Mouse (Mus musculus) limb, embryonic 10.5 days (tissue): ENCODE measurements around the gene Olfr1415. TPM values are rescaled to one million over a fixed set of nuclear protein-coding genes. Genes with fewer than 3 reads are reported as not detected.

Experiments
- DNase-seq: peaks from one replicate; pipeline ENCODE4 v3.0.0-alpha.2; 2017; ENCODE audit warnings: low spot score
- H3K27ac ChIP-seq: fragments of 300-500 bp; sonication (generic); 2 replicates; pipeline ENCODE4 v1.5.1; 2016; ENCODE audit warnings: mild to moderate bottlenecking
- H3K27me3 ChIP-seq: fragments of 300-500 bp; sonication (generic); 2 replicates; pipeline ENCODE4 v1.6.1; 2016; ENCODE audit warnings: low read depth, mild to moderate bottlenecking; ENCODE audit not compliant: poor library complexity, severe bottlenecking
- H3K36me3 ChIP-seq: fragments of 300-500 bp; sonication (generic); 2 replicates; pipeline ENCODE4 v1.6.1; 2016; ENCODE audit warnings: mild to moderate bottlenecking, moderate library complexity
- H3K4me1 ChIP-seq: fragments of 300-500 bp; sonication (generic); 2 replicates; pipeline ENCODE4 v1.6.1; 2016
- H3K4me3 ChIP-seq: fragments of 300-500 bp; sonication (generic); 2 replicates; pipeline ENCODE4 v1.5.1; 2016; ENCODE audit warnings: mild to moderate bottlenecking, moderate library complexity
- H3K9me3 ChIP-seq: fragments of 300-500 bp; sonication (generic); replicated peaks from 2 replicates; pipeline ENCODE4 v1.6.1; 2016; ENCODE audit warnings: mild to moderate bottlenecking
- WGBS: fragments of 180-500 bp; shearing (Covaris S2); methylation state at CpG from one replicate; pipeline ENCODE4 v1.1.7; 2016; 5-methylcytosine and 5-hydroxymethylcytosine counted together
- microRNA-seq: library from miRNA; unstranded; fragments of <30 nt; microRNA quantifications from one replicate; pipeline ENCODE4, GENCODE M21; 2017
- polyA plus RNA-seq: library from polyadenylated mRNA; unstranded; fragments of >200 nt; fragmentation: Nextera tagmentation; extraction: Ambion mirVana; gene quantifications from 2 replicates; pipeline ENCODE4 v1.2.1, GENCODE M21; 2016

The Olfr1415 gene
- polyA plus RNA-seq, 1 experiment from 2014 or later, result not detected

DNA sequence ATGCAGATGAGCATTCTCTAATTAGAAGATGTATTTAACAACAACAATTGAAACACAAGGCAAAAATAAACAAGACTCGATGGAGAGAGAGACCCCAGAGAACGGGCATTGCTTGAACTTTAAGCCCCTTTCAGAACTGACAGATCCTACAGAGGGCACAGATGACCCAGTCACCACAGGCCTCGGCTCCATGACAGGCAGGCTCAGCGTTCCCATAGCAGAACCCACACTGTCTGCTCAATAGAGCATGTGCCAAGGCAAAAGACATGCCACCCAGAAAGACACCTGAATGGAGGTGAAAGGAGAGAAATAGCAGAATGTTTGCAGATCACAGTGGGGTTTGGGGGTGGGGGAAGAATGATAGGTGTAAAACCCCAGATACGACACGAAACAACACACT, 37.5 kb downstream of the Olfr1415 start:
- peaks cover 98% of the 10 kb centered on the region for H3K36me3 ChIP-seq
- no peaks in the 10 kb centered on the region for H3K9me3 ChIP-seq
- H3K27me3 ChIP-seq, result no peaks in the 10 kb centered on the region
- no peak overlapping the region for H3K27ac ChIP-seq
- H3K4me3 ChIP-seq, result no peak overlapping the region
- 92% methylated on average over 6 of the region's 6 CpGs for WGBS
- no peak for DNase-seq
- no peaks in the 10 kb centered on the region for H3K4me1 ChIP-seq

DNA sequence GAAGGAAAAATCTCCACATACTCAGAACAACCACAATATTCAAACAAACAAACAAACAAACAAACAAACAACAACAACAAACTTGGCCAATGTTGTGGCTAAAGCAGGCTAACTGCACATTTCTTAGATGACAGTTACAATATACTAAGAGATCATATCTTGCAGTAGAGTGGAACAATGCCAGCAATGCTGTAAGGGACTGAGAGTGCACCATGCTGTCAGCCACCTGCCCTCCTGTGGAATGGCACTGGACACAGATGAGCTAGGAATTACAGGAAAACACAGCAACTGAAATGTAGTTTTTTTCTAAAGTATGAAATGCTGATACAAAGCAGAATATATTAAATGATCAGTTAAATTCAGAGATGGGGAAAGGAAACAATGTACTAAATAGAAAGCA, 38.1 kb downstream of the Olfr1415 start:
- Histone ChIP-seq H3K9me3 (no peaks in the 10 kb centered on the region), H3K36me3 (peaks cover 98% of the 10 kb centered on the region), H3K4me3 (no peak overlapping the region), H3K27me3 (no peaks in the 10 kb centered on the region), H3K4me1 (no peaks in the 10 kb centered on the region), H3K27ac (no peak overlapping the region)
- DNase-seq, result no peak

DNA sequence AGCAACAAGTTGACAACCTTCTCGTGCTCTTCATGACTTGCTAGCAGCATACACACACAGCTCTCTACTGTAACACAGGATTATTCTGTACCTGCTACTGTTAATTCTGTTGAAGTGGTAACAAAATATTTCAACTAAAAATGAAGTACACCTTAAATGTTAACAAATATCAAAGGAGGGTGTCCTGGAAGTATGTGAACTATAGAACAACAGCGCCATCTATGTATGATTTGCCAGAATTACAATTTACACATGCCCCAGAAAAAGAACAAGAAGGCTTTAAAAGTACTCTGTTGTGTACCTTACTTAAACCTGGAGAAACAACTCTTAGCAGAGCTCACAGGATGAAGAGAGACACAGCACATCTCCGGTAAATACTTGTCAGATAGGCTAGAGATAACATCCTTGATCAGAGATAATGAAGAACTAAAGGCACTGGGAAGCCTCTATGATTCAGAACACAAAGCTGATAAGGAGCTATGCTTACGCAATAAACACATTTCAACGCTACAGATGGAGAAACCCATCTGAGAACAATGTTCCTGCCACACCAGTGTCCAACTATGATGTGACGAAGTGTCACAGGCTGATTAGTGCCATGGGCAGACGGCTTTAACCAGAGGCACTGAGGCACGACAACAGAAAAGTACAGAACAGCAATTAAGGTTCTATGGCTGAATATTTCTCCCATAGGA, 42.0 kb downstream of the Olfr1415 start:
- Histone ChIP-seq H3K9me3 (no peaks in the 10 kb centered on the region), H3K27me3 (no peaks in the 10 kb centered on the region), H3K4me1 (no peaks in the 10 kb centered on the region), H3K36me3 (peaks cover 96% of the 10 kb centered on the region), H3K4me3 (no peak overlapping the region), H3K27ac (no peak overlapping the region)
- no peak for DNase-seq
- WGBS, result 83% methylated on average over 8 of the region's 8 CpGs

DNA sequence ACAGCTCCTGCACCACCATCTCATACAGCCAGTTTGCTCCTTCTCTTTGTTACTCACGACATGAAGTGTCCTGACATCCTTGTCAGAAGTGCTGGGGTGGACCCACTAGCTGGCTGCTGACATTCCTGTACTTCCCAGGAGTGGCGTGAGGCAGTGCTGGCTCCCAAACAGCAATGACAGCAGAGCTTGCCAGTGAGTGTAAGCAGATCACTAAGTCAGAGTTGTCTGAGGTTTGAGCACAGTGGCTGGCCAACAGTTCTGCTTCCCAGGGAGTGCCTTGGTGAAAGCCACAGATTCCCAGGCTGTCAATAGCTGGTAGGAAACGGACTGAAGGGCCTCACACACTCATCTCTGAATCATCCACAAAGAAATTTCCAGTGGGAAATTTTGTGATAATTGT, 47.6 kb downstream of the Olfr1415 start:
- H3K36me3 ChIP-seq, result peaks cover 99% of the 10 kb centered on the region
- H3K27me3 ChIP-seq, result no peaks in the 10 kb centered on the region
- H3K27ac ChIP-seq, result no peak overlapping the region
- 89% methylated on average over 3 of the region's 3 CpGs for WGBS
- no peaks in the 10 kb centered on the region for H3K4me1 ChIP-seq
- DNase-seq, result no peak
- H3K9me3 ChIP-seq, result no peaks in the 10 kb centered on the region
- H3K4me3 ChIP-seq, result no peak overlapping the region

DNA sequence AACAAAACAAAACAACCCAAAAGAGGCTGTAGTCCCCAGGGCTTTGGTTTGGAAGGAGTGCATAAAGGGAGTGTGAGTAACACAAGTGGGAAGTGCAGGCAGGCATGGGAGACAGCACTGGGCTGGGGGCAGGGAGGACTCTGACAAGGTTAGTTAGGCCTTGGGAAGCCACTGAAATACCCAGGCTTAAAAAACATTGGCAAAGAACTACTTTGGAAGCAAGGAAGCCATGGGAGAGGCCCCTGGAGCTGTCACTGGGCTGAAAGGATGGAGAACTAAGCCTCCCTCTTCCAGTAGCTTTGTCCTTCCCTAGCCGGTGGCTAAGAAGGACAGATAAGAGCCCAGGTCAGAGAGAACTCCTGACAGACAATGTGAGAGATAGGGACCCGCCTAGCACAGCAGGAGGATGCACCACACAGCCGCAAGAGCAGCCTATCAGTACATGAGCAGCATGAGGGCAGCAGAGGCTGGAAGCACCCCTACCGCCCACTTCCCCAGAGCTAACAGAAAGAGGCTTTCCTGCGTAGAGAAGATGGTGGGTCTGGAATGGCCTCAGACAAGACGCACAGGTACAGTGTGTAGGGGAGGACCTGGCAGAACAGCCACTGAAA, 54.3 kb downstream of the Olfr1415 start:
- no peak overlapping the region for H3K4me3 ChIP-seq
- H3K27me3 ChIP-seq, result no peaks in the 10 kb centered on the region
- peaks cover 88% of the 10 kb centered on the region for H3K36me3 ChIP-seq
- H3K4me1 ChIP-seq, result peaks cover 26% of the 10 kb centered on the region
- no peaks in the 10 kb centered on the region for H3K9me3 ChIP-seq
- 80% methylated on average over 6 of the region's 6 CpGs for WGBS
- DNase-seq, result no peak
- no peak overlapping the region for H3K27ac ChIP-seq

DNA sequence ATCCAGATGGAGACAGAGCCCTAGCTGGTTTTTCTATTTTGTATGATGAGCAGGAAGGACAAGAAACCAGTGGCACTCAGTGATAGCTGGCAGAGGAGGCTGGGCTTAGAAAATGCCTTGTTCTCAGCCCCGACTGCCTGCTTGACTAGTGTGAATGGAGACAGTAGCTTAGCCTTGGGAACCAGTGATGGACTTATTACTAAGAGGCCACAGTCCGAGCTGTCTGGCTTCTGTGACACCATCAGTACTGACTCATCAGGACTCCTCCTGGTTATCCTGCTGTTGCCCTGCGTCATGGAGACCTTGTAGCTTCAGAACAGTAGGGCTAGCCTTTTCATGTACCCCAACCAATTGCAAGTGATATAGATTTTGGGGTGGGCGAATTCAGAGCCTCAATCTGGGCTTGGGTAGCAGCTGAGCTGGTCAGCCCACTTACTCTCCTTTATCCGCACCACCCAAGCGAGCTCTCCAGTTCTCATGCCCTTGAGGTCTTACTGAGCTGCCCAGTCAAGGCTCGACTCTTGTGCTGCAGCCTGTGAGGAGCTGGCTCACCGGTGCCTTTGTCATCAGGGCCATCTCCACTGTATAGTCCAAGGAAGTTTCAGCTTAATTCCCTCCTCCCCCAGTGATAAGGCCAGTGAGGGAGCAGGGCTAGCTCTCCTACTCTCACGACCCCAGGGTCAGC, 55.7 kb downstream of the Olfr1415 start:
- peaks cover 28% of the 10 kb centered on the region for H3K4me1 ChIP-seq
- H3K9me3 ChIP-seq, result no peaks in the 10 kb centered on the region
- no peaks in the 10 kb centered on the region for H3K27me3 ChIP-seq
- peaks cover 74% of the 10 kb centered on the region for H3K36me3 ChIP-seq
- H3K4me3 ChIP-seq, result no peak overlapping the region
- DNase-seq, result no peak
- WGBS, result 90% methylated on average over 9 of the region's 9 CpGs
- H3K27ac ChIP-seq, result no peak overlapping the region

Small RNAs within 50 kb of the gene (microRNA-seq; reads per million reads assigned to microRNA genes)
- 6.4 reads per million, percentile 12 among the genes with 10 or more reads in this experiment for gene Mir6900

Other genes starting within 250 kb of the Olfr1415 start
- 311 and 325 TPM in 2 replicates for gene Ndufa10, start 22.2 kb downstream of the Olfr1415 start, polyA plus RNA-seq
- gene Olfr1416, start 11.0 kb downstream of the Olfr1415 start, polyA plus RNA-seq, result not detected in 2 replicates
- not detected in 2 replicates for gene Olfr1414, start 22.6 kb upstream of the Olfr1415 start, polyA plus RNA-seq
- not detected in 2 replicates for gene Olfr1413, start 75.2 kb upstream of the Olfr1415 start, polyA plus RNA-seq
- gene Olfr1412, start 89.7 kb upstream of the Olfr1415 start, polyA plus RNA-seq, result not detected in 2 replicates
- not detected in 2 replicates for gene Olfr1411, start 98.3 kb upstream of the Olfr1415 start, polyA plus RNA-seq
- not detected in 2 replicates for gene Olfr1410, start 109.7 kb upstream of the Olfr1415 start, polyA plus RNA-seq
- not detected in 2 replicates for gene Olfr12, start 121.7 kb upstream of the Olfr1415 start, polyA plus RNA-seq
- 327 and 345 TPM in 2 replicates for gene Cops9, start 145.9 kb upstream of the Olfr1415 start, polyA plus RNA-seq
- gene Otos, start 152.7 kb upstream of the Olfr1415 start, polyA plus RNA-seq, result 0.15 TPM in 1 of 2 replicates, not detected in the other